Mouse (Mus musculus): ENCODE measurements around the gene Ccr1l1.

Ccr1l1 gene

GRCm38 (mm10) chr9:123928118-123928758 is 50.0 kb downstream of the Ccr1l1 start:
- no peak for DNase-seq (ENCODE audit: inconsistent ontology term)

- DNase-seq (ENCODE audit: inconsistent ontology term): no peak
These were observed 50.8 kb downstream of the Ccr1l1 start for GRCm38 (mm10) chr9:123927281-123927960.
